Mouse (Mus musculus) CD4-positive, CD25-positive, alpha-beta regulatory T cell, adult 9 weeks (primary cell): Measurements from ENCODE around the gene Ano10. TPM values are rescaled to one million over a fixed set of nuclear protein-coding genes. Genes with fewer than 3 reads are reported as not detected.

Source experiments
- polyA plus RNA-seq: library from polyadenylated mRNA; unstranded; fragments of 100-300 nt; shearing (Covaris generic); gene quantifications from one replicate; pipeline ENCODE4 v1.2.1, GENCODE M21; 2017

The Ano10 gene
- polyA plus RNA-seq = 43.4 TPM

GRCm38 (mm10) chr9:122294242-122294881, at the start of gene Ano10:
TSS of gene Ano10 (minus strand) at chr9:122294423.

Other genes with a start within 250 kb of the Ano10 start
- 64.8 TPM for gene Snrk, start 177.2 kb downstream of the Ano10 start, polyA plus RNA-seq
- 21.2 TPM for gene Abhd5, start 57.2 kb upstream of the Ano10 start, polyA plus RNA-seq